Mouse (Mus musculus) thymus, adult 2 months (tissue): ENCODE measurements around the gene Llph. TPM values are rescaled to one million over a fixed set of nuclear protein-coding genes. Genes with fewer than 3 reads are reported as not detected.

Experiments
- DNase-seq: peaks from one replicate; pipeline ENCODE4 v3.0.0; 2021
- H3K27ac ChIP-seq: fragments of 200-500 bp; 2 replicates; pipeline ENCODE4 v1.5.1; 2012; ENCODE audit warnings: low read length, control low read depth; ENCODE audit not compliant: control insufficient read depth, insufficient read depth
- H3K27me3 ChIP-seq: fragments of 200-500 bp; 2 replicates; pipeline ENCODE4 v1.6.1; 2012; ENCODE audit warnings: mild to moderate bottlenecking, low read length, moderate library complexity, mixed read lengths; ENCODE audit not compliant: control insufficient read depth, insufficient read depth
- H3K36me3 ChIP-seq: fragments of 200-500 bp; 2 replicates; pipeline ENCODE4 v1.6.1; 2012; ENCODE audit warnings: mild to moderate bottlenecking, low read length, moderate library complexity; ENCODE audit not compliant: control insufficient read depth, insufficient read depth
- H3K4me1 ChIP-seq: fragments of 200-500 bp; replicated peaks from 2 replicates; pipeline ENCODE4 v1.6.1; 2012; ENCODE audit warnings: low read length; ENCODE audit not compliant: control insufficient read depth, insufficient read depth
- H3K4me3 ChIP-seq: fragments of 200-500 bp; 2 replicates; pipeline ENCODE4 v1.5.1; 2012; ENCODE audit warnings: mild to moderate bottlenecking, low read length, control low read depth, moderate library complexity; ENCODE audit not compliant: control insufficient read depth, insufficient read depth
- CTCF ChIP-seq: fragments of 200-500 bp; IDR thresholded peaks from 2 replicates; pipeline ENCODE4 v1.5.1; 2012; ENCODE audit warnings: mild to moderate bottlenecking, control low read depth, low read length, moderate library complexity, borderline replicate concordance; ENCODE audit not compliant: control insufficient read depth, poor library complexity, insufficient read depth; ENCODE audit errors: extremely low read depth
- POLR2A ChIP-seq: fragments of 200-500 bp; IDR thresholded peaks from 2 replicates; pipeline ENCODE4 v1.6.1; 2012; ENCODE audit warnings: mild to moderate bottlenecking, low read length, control low read depth, moderate library complexity; ENCODE audit not compliant: control insufficient read depth, poor library complexity, insufficient read depth; ENCODE audit errors: extremely low read depth
- WGBS: fragments of 180-500 bp; shearing (Covaris S2); methylation state at CpG from one replicate; pipeline ENCODE4 v1.1.7; 2018; 5-methylcytosine and 5-hydroxymethylcytosine counted together
- polyA plus RNA-seq: library from polyadenylated mRNA; depleted of rRNA; stranded (reverse); fragments of >200 nt; gene quantifications from 2 replicates; pipeline ENCODE4 v1.2.3, GENCODE M21; 2012

Llph gene
- polyA plus RNA-seq, 1 experiment = 5.8 TPM

DNA sequence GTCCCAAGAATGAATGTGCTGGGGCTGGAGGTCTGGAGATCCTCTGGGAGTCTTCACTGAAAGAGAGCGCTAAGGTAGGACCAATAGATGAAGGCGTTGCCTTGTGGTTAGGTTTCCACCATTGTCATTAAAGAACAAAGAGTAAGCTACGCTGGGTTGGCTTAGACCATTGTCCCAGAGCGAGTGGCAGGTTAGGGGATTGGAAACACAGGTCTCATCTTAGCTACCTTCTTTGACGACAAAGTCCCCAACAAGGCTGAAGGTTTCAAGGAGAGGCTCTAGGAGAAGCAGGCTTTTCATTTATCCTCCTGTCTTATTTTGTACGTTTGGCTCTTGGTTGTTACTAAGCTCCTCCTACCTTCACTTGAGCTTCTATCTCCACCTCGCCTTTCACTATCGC is 11.4 kb downstream of the Llph start:
- no peak for DNase-seq
- TF ChIP-seq CTCF (no peak), POLR2A (no peak)
- H3K4me3 ChIP-seq = no peak overlapping the region
- H3K4me1 ChIP-seq = no peaks in the 10 kb centered on the region; the same call in 1 of the 2 replicates
- no peaks in the 10 kb centered on the region for H3K27me3 ChIP-seq
- no peak overlapping the region for H3K27ac ChIP-seq
- WGBS = 91% methylated on average over 8 of the region's 8 CpGs
- no peaks in the 10 kb centered on the region for H3K36me3 ChIP-seq

DNA sequence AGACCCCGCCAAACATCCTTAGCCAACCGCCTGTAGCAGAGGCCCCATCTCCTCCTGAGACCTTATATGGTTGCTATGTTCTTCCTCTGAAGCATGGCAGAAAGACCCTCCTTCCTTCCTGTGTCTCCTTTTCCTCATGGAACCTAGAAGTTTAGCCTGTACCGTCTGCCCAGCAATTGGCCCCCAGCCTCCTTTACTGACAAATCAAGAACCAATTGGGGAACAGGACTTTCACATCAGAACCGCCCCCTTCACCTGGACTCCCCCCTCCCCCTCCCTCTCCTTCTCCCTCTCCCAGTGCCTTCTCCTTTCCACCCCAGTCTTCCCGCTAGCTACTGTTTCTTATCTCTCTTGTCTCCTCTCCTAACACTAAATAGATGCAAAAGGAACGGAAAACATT is 12.6 kb downstream of the Llph start:
- no peak overlapping the region for H3K27ac ChIP-seq
- no peak overlapping the region for H3K4me3 ChIP-seq
- WGBS = 88% methylated on average over 6 of the region's 6 CpGs
- no peak for DNase-seq
- TF ChIP-seq POLR2A (no peak), CTCF (no peak)
- H3K27me3 ChIP-seq = no peaks in the 10 kb centered on the region
- H3K4me1 ChIP-seq = no peaks in the 10 kb centered on the region
- no peaks in the 10 kb centered on the region for H3K36me3 ChIP-seq

DNA sequence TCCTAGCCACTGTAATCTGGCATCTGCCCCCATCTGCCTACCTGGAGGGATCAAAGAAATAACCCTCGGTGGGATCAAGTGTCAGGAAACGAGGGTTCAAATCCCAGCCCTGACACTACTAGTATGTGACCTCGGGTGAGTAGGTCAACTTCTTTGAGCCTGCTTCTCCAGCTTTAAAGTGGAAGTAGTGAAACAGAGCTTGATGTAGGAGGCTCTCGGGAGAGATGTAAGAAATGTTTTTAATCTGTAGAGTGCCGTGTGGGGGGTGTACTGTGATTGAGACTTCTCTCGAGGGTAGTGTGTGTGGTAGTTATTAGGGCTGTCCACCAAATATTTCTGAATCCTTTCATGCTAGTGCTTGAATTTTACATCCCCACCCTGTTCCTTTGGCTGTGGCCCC is 15.6 kb downstream of the Llph start:
- TF ChIP-seq CTCF = no peak
- TF ChIP-seq POLR2A = no peak
- 81% methylated on average over 6 of the region's 6 CpGs for whole genome bisulfite sequencing
- no peak for DNase-seq
- no peak overlapping the region for H3K27ac ChIP-seq
- no peaks in the 10 kb centered on the region for H3K4me1 ChIP-seq
- H3K27me3 ChIP-seq = no peaks in the 10 kb centered on the region
- H3K4me3 ChIP-seq = no peak overlapping the region
- no peaks in the 10 kb centered on the region for H3K36me3 ChIP-seq

DNA sequence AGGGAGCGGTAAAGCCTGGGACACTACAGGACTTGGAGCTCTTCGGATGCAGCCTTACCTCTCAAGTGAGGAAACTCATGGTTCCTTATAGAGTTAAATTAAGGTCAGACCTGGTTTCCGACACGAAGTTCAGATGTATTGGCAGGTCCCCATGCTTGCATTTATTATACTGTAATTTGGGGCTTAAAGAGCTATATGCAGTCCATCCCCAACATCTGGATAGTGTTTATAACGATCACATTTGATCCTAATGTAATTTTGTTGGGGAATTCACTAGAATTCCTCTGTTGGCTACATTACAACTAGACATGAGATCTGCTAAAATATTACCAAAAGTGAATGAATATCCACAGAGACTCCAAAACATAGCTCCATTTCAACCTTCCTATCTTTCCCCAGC is 18.8 kb downstream of the Llph start:
- 93% methylated on average over 5 of the region's 5 CpGs for WGBS
- H3K36me3 ChIP-seq = no peaks in the 10 kb centered on the region
- DNase-seq = no peak
- TF ChIP-seq POLR2A = no peak
- no peak for TF ChIP-seq CTCF
- no peak overlapping the region for H3K27ac ChIP-seq
- no peak overlapping the region for H3K4me3 ChIP-seq
- no peaks in the 10 kb centered on the region for H3K4me1 ChIP-seq
- no peaks in the 10 kb centered on the region for H3K27me3 ChIP-seq

DNA sequence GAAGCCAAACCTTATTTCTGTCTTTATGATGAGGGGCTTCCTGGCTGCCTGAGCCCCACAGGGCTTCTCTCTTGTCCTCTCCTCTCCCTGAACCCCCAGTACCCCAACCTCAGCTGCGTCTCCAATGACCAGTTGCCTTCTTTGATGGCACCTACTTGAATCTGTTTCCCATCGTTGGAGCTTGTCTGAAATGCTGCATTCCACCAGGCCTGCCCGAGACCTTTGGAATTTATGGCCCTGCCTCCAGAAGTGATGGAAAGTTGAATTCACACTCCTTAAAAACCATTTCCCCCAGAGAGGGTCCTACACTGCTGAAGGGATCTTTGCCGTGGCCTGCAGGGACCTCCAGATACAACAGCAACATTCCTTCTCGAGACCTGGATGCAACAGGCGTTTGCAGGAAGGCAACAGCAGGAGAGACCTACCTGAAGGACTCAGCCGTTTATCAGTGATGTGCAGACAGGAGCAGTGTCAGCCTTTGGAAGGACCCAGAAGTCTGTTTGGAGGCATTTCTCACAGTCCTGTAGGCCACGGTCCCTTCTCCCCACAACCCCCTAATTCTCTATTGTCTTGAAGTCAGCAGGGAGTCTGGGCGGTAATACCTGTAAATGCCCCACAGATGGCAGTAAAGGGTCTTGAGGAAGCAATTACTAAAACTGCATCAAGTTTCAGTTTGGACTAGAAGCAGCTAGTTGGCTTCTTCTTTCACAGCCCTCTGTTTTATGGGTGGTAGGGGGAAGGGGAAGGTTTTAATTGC is 20.3 kb downstream of the Llph start:
- no peaks in the 10 kb centered on the region for H3K27me3 ChIP-seq
- H3K4me1 ChIP-seq = no peaks in the 10 kb centered on the region
- no peaks in the 10 kb centered on the region for H3K36me3 ChIP-seq
- DNase-seq = peak; percentile 62
- H3K27ac ChIP-seq = no peak overlapping the region
- no peak overlapping the region for H3K4me3 ChIP-seq
- WGBS = 57% methylated on average over 9 of the region's 9 CpGs
- TF ChIP-seq CTCF = no peak
- TF ChIP-seq POLR2A = no peak

DNA sequence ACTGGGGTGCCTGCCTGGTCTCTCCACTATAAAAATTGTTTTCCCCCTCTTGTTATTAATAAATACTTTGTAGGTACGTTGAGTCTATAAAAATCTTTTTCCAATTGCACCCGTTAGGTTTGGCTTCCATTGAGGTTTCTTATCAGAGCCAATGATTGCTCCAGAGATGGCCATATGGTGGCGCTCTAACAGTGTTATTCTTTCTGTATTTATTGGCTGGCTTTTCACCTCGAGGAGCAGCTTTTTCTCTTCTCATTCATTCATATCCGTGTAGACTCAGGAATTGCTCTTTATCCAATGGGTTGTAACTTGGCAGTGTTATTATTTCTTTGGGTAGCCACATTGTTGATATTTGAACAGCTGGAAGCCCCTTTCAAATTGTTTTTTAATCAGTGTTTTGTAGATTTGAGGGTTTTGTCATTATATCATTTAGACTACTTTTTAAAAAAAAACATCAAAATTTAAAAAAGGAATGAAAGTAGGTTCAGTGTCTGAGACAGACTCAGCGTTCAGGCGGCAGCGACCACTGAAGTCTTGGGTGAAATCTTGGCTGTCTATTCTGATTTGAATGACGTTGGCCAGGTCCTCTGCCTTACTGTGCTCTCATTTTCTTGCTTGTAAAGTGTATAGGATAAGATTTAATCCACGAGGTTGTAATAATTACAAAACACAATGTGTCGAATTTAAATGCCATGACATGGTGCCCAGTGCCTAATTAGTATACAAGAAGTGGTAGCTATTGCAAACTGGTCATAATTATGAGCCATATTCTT is 24.2 kb downstream of the Llph start:
- no peak for DNase-seq
- no peak overlapping the region for H3K4me3 ChIP-seq
- no peaks in the 10 kb centered on the region for H3K36me3 ChIP-seq
- H3K4me1 ChIP-seq = no peaks in the 10 kb centered on the region
- WGBS = 71% methylated on average over 11 of the region's 11 CpGs
- TF ChIP-seq CTCF (no peak), POLR2A (no peak)
- H3K27ac ChIP-seq = no peak overlapping the region
- no peaks in the 10 kb centered on the region for H3K27me3 ChIP-seq
